Mouse (Mus musculus) intestine, embryonic 15.5 days (tissue): Measurements from ENCODE around the gene Gm20662. TPM values are rescaled to one million over a fixed set of nuclear protein-coding genes. Genes with fewer than 3 reads are reported as not detected.

ENCODE experiments used
- ATAC-seq: fragments of 200-750 bp; cut with Nextera tagmentation; 2 replicates; pipeline ENCODE4 v1.8.0; 2017; ENCODE audit warnings: moderate TSS enrichment, moderate library complexity
- H3K27ac ChIP-seq: fragments of 300-500 bp; sonication (generic); 2 replicates; pipeline ENCODE4 v1.5.1; 2015; ENCODE audit warnings: mild to moderate bottlenecking, inconsistent platforms
- H3K27me3 ChIP-seq: fragments of 300-500 bp; sonication (generic); replicated peaks from 2 replicates; pipeline ENCODE4 v1.6.1; 2015; ENCODE audit warnings: inconsistent platforms
- H3K36me3 ChIP-seq: fragments of 300-500 bp; sonication (generic); 2 replicates; pipeline ENCODE4 v1.6.1; 2015; ENCODE audit warnings: inconsistent platforms
- H3K4me1 ChIP-seq: fragments of 300-500 bp; sonication (generic); replicated peaks from 2 replicates; pipeline ENCODE4 v1.6.1; 2015; ENCODE audit warnings: inconsistent platforms
- H3K4me2 ChIP-seq: fragments of 300-500 bp; sonication (generic); replicated peaks from 2 replicates; pipeline ENCODE4 v1.6.1; 2015; ENCODE audit warnings: mild to moderate bottlenecking, inconsistent platforms
- H3K4me3 ChIP-seq: fragments of 300-500 bp; sonication (generic); replicated peaks from 2 replicates; pipeline ENCODE4 v1.5.1; 2015; ENCODE audit warnings: inconsistent platforms
- H3K9ac ChIP-seq: fragments of 300-500 bp; sonication (generic); 2 replicates; pipeline ENCODE4 v1.6.1; 2015; ENCODE audit warnings: inconsistent platforms
- H3K9me3 ChIP-seq: fragments of 300-500 bp; sonication (generic); 2 replicates; pipeline ENCODE4 v1.6.1; 2016; ENCODE audit warnings: inconsistent platforms
- WGBS: fragments of 180-500 bp; shearing (Covaris S2); methylation state at CpG from one replicate; pipeline ENCODE4 v1.1.7; 2015; 5-methylcytosine and 5-hydroxymethylcytosine counted together
- polyA plus RNA-seq: library from polyadenylated mRNA; unstranded; fragments of >200 nt; fragmentation: Nextera tagmentation; extraction: Ambion mirVana; gene quantifications from 2 replicates; pipeline ENCODE4 v1.2.1, GENCODE M21; 2015

The Gm20662 gene
- polyA plus RNA-seq, 1 experiment from 2014 or later = 0.10 TPM

GRCm38 (mm10) chr9:108090611-108091120 lies 94.5 kb downstream of the Gm20662 start:
- peaks cover 36% of the 10 kb centered on the region for H3K36me3 ChIP-seq
- WGBS = 97% methylated on average over 7 of the region's 7 CpGs
- H3K4me2 ChIP-seq = no peak overlapping the region
- peaks cover 13% of the 10 kb centered on the region; the same call in 1 of the 2 replicates for H3K4me1 ChIP-seq
- H3K4me3 ChIP-seq = no peak overlapping the region
- H3K9ac ChIP-seq = no peak overlapping the region
- H3K27me3 ChIP-seq = no peaks in the 10 kb centered on the region
- no peaks in the 10 kb centered on the region for H3K9me3 ChIP-seq
- ATAC-seq = no peak
- H3K27ac ChIP-seq = no peak overlapping the region

- H3K4me3 ChIP-seq = peak overlapping the region; percentile 82
- no peak for ATAC-seq
- H3K9me3 ChIP-seq = no peaks in the 10 kb centered on the region
- no peak overlapping the region for H3K27ac ChIP-seq
- H3K27me3 ChIP-seq = no peaks in the 10 kb centered on the region
- H3K9ac ChIP-seq = peak overlapping the region; percentile 90
- peaks cover 22% of the 10 kb centered on the region for H3K36me3 ChIP-seq
- peak overlapping the region; percentile 97 for H3K4me2 ChIP-seq
- H3K4me1 ChIP-seq = peaks cover 23% of the 10 kb centered on the region
- WGBS = 71% methylated on average over 10 of the region's 10 CpGs
Observed at GRCm38 (mm10) chr9:108093586-108093985, 97.4 kb downstream of the Gm20662 start.

- Histone ChIP-seq H3K9ac (peak within 1 kb of the TSS; percentile 90), H3K27ac (peak within 1 kb of the TSS; percentile 86), H3K4me3 (peak within 1 kb of the TSS; percentile 82), H3K4me2 (peak within 1 kb of the TSS; percentile 97), H3K9me3 (no peaks in the 10 kb centered on the region), H3K4me1 (peaks cover 24% of the 10 kb centered on the region), H3K36me3 (peaks cover 20% of the 10 kb centered on the region), H3K27me3 (no peaks in the 10 kb centered on the region)
- peak; percentile 96 for ATAC-seq
- WGBS = under 1% methylated on average over 52 of the region's 52 CpGs
Observed at GRCm38 (mm10) chr9:108094184-108094941, 98.2 kb downstream of the Gm20662 start, which contains the start of gene Apeh. TSS of gene Apeh (minus strand) at chr9:108094606.

Other genes with a start within 250 kb of the Gm20662 start
- gene Rbm5, start 225.4 kb upstream of the Gm20662 start, polyA plus RNA-seq = 153 and 154 TPM in 2 replicates
- gene Rbm6, start 123.1 kb upstream of the Gm20662 start, polyA plus RNA-seq = 67.2 and 70.5 TPM in 2 replicates
- gene Mon1a, start 108.2 kb upstream of the Gm20662 start, polyA plus RNA-seq = 18.5 and 20.7 TPM in 2 replicates
- gene Mst1r, start 89.5 kb upstream of the Gm20662 start, polyA plus RNA-seq = 11.4 and 14.2 TPM in 2 replicates
- gene Actl11, start 67.9 kb upstream of the Gm20662 start, polyA plus RNA-seq = not detected in 2 replicates
- 1.9 and 2.2 TPM in 2 replicates for gene Camkv, start 60.7 kb upstream of the Gm20662 start, polyA plus RNA-seq
- 17.7 and 17.9 TPM in 2 replicates for gene Traip, start 46.2 kb upstream of the Gm20662 start, polyA plus RNA-seq
- gene Uba7, start 20.8 kb upstream of the Gm20662 start, polyA plus RNA-seq = 29.9 and 32.4 TPM in 2 replicates
- gene Gm20661, start 13.3 kb upstream of the Gm20662 start, polyA plus RNA-seq = 5.7 and 7.2 TPM in 2 replicates
- gene Inka1, start 10.5 kb upstream of the Gm20662 start, polyA plus RNA-seq = 40.3 and 41.8 TPM in 2 replicates
- 8.4 and 9.4 TPM in 2 replicates for gene Cdhr4, start 3.9 kb upstream of the Gm20662 start, polyA plus RNA-seq
- gene Ip6k1, start 6.2 kb downstream of the Gm20662 start, polyA plus RNA-seq = 41.7 and 42.1 TPM in 2 replicates
- gene Gmppb, start 52.9 kb downstream of the Gm20662 start, polyA plus RNA-seq = 61.8 and 79.2 TPM in 2 replicates
- 3.1 and 3.2 TPM in 2 replicates for gene Amigo3, start 56.8 kb downstream of the Gm20662 start, polyA plus RNA-seq
- 0.98 and 2.2 TPM in 2 replicates for gene Mst1, start 84.1 kb downstream of the Gm20662 start, polyA plus RNA-seq
- gene Rnf123, start 87.0 kb downstream of the Gm20662 start, polyA plus RNA-seq = 18.6 and 23.7 TPM in 2 replicates
- gene Apeh, start 98.3 kb downstream of the Gm20662 start, polyA plus RNA-seq = 76.5 and 96.8 TPM in 2 replicates
- 4.7 and 4.9 TPM in 2 replicates for gene Bsn, start 194.0 kb downstream of the Gm20662 start, polyA plus RNA-seq